31 mouse cellular contexts compared by ENCODE assay signal in genomic region chr19:37156040-37156439, GRCm38 (mm10). TPM values are rescaled to one million over a fixed set of nuclear protein-coding genes. Genes with fewer than 3 reads are reported as not detected.
"Had no signal": no experiment of that assay in that cellular context is flagged by ENCODE, and none has a peak within 500 bp of the region (broad histone marks: within the 10 kb centered on the region; RNA-seq: fewer than 3 reads in every experiment).

No protein-coding gene starts in this region.

- ATAC-seq: hindbrain, embryonic 16.5 days; hindbrain, postnatal 0 days; inflammation-experienced regulatory T-cells, adult 6 months; intestine, embryonic 15.5 days had no signal

- H3K9ac ChIP-seq: heart, embryonic 12.5 days; heart, embryonic 13.5 days; heart, embryonic 15.5 days; hindbrain, embryonic 12.5 days; hindbrain, embryonic 13.5 days; hindbrain, embryonic 14.5 days; hindbrain, embryonic 15.5 days; intestine, embryonic 15.5 days; kidney, embryonic 15.5 days had no signal

- H3K27me3 ChIP-seq: heart, embryonic 12.5 days; heart, embryonic 13.5 days; heart, embryonic 15.5 days; hindbrain, embryonic 12.5 days; hindbrain, embryonic 13.5 days; hindbrain, embryonic 15.5 days; intestine, embryonic 15.5 days; kidney, embryonic 15.5 days had no signal

- H3K4me2 ChIP-seq: heart, embryonic 11.5 days; heart, embryonic 12.5 days; heart, embryonic 13.5 days; heart, embryonic 15.5 days; hindbrain, embryonic 12.5 days; hindbrain, embryonic 13.5 days; hindbrain, embryonic 14.5 days; hindbrain, embryonic 15.5 days; intestine, embryonic 15.5 days; kidney, embryonic 15.5 days had no signal

- H3K36me3 ChIP-seq: heart, embryonic 10.5 days; heart, embryonic 12.5 days; heart, embryonic 13.5 days; heart, embryonic 15.5 days; hindbrain, embryonic 10.5 days; hindbrain, embryonic 12.5 days; hindbrain, embryonic 13.5 days; hindbrain, embryonic 15.5 days; intestine, embryonic 15.5 days; kidney, embryonic 15.5 days had no signal

- H3K4me1 ChIP-seq: heart, embryonic 10.5 days; heart, embryonic 12.5 days; hindbrain, embryonic 12.5 days; hindbrain, embryonic 13.5 days; hindbrain, embryonic 15.5 days; intestine, embryonic 15.5 days; kidney, embryonic 15.5 days had no signal

- H3K4me3 ChIP-seq: heart, adult 2 months; heart, embryonic 10.5 days; heart, embryonic 12.5 days; heart, embryonic 13.5 days; heart, embryonic 15.5 days; hindbrain, embryonic 10.5 days; hindbrain, embryonic 12.5 days; hindbrain, embryonic 13.5 days; hindbrain, embryonic 15.5 days; intestine, embryonic 15.5 days; kidney, embryonic 15.5 days; layer of hippocampus, adult 2 months had no signal

- H3K27ac ChIP-seq: heart, embryonic 10.5 days; heart, embryonic 13.5 days; heart, embryonic 15.5 days; hindbrain, embryonic 10.5 days; hindbrain, embryonic 12.5 days; hindbrain, embryonic 13.5 days; hindbrain, embryonic 14.5 days; hindbrain, embryonic 15.5 days; hindbrain, postnatal 0 days; intestine, embryonic 15.5 days; kidney, embryonic 15.5 days; kidney, postnatal 0 days had no signal

- H3K9me3 ChIP-seq: heart, embryonic 10.5 days; heart, embryonic 12.5 days; heart, embryonic 13.5 days; heart, embryonic 15.5 days; hindbrain, embryonic 10.5 days; hindbrain, embryonic 12.5 days; hindbrain, embryonic 13.5 days; hindbrain, embryonic 15.5 days; intestine, embryonic 15.5 days; kidney, embryonic 15.5 days had no signal

- DNase-seq: heart, adult 2 months; heart, postnatal 10 days; heart, postnatal 14 days; heart, postnatal 36 days; heart, postnatal 4 days; kidney, adult 11 months; kidney, adult 18-20 months; kidney, adult 8-10 months; kidney, postnatal 10 days; kidney, postnatal 14 days; kidney, postnatal 25 days; kidney, postnatal 36 days; kidney, postnatal 4 days; layer of hippocampus, adult 9-11 months had no signal

RNA-seq across cellular contexts. Expression of gene Cpeb3, which starts 52.4 kb away (rescaled TPM):
- polyA plus RNA-seq: inflammation-experienced regulatory T-cells, adult 6 months had no signal
